Mouse (Mus musculus) hindbrain, embryonic 10.5 days (tissue): ENCODE data around the gene Rnf182. TPM values are rescaled to one million over a fixed set of nuclear protein-coding genes. Genes with fewer than 3 reads are reported as not detected.

Source experiments
- DNase-seq: peaks from one replicate; pipeline ENCODE4 v3.0.0-alpha.2; 2017; ENCODE audit warnings: low spot score
- H3K27ac ChIP-seq: fragments of 300-500 bp; sonication (generic); 2 replicates; pipeline ENCODE4 v1.5.1; 2016; ENCODE audit warnings: mild to moderate bottlenecking, moderate library complexity
- H3K27me3 ChIP-seq: fragments of 300-500 bp; sonication (generic); 2 replicates; pipeline ENCODE4 v1.6.1; 2016; ENCODE audit warnings: mild to moderate bottlenecking; ENCODE audit not compliant: poor library complexity, insufficient read depth, severe bottlenecking
- H3K36me3 ChIP-seq: fragments of 300-500 bp; sonication (generic); 2 replicates; pipeline ENCODE4 v1.6.1; 2016; ENCODE audit warnings: mild to moderate bottlenecking, moderate library complexity
- H3K4me1 ChIP-seq: fragments of 300-500 bp; sonication (generic); replicated peaks from 2 replicates; pipeline ENCODE4 v1.6.1; 2016; ENCODE audit warnings: mild to moderate bottlenecking
- H3K4me3 ChIP-seq: fragments of 300-500 bp; sonication (generic); 2 replicates; pipeline ENCODE4 v1.5.1; 2016; ENCODE audit warnings: mild to moderate bottlenecking, moderate library complexity
- H3K9me3 ChIP-seq: fragments of 300-500 bp; sonication (generic); 2 replicates; pipeline ENCODE4 v1.6.1; 2016; ENCODE audit warnings: mild to moderate bottlenecking, moderate library complexity
- WGBS: fragments of 180-500 bp; shearing (Covaris S2); methylation state at CpG from one replicate; pipeline ENCODE4 v1.1.7; 2016; 5-methylcytosine and 5-hydroxymethylcytosine counted together
- polyA plus RNA-seq: library from polyadenylated mRNA; unstranded; fragments of >200 nt; fragmentation: Nextera tagmentation; extraction: Ambion mirVana; gene quantifications from 2 replicates; pipeline ENCODE4 v1.2.1, GENCODE M21; 2016

The Rnf182 gene
- polyA plus RNA-seq, 1 experiment from 2014 or later, result 6.6 TPM

- WGBS, result 93% methylated on average over 8 of the region's 8 CpGs
- DNase-seq, result no peak
Measured at GRCm38 (mm10) chr13:43677159-43677882, 61.8 kb downstream of the Rnf182 start.

GRCm38 (mm10) chr13:43677883-43678244 lies 62.4 kb downstream of the Rnf182 start:
- Histone ChIP-seq H3K4me3 (no peak overlapping the region), H3K36me3 (no peaks in the 10 kb centered on the region), H3K27ac (no peak overlapping the region), H3K4me1 (0 out of 2 replicates have a peak, but pooled peaks cover 4% of the 10 kb centered on the region), H3K9me3 (no peaks in the 10 kb centered on the region), H3K27me3 (no peaks in the 10 kb centered on the region)
- no peak for DNase-seq
- WGBS, result 87% methylated on average over 5 of the region's 5 CpGs

More at GRCm38 (mm10) chr13:43677159-43677882, 61.8 kb downstream of the Rnf182 start:
- no peaks in the 10 kb centered on the region for H3K27me3 ChIP-seq
- H3K36me3 ChIP-seq, result no peaks in the 10 kb centered on the region
- H3K9me3 ChIP-seq, result no peaks in the 10 kb centered on the region
- no peak overlapping the region for H3K4me3 ChIP-seq
- 0 out of 2 replicates have a peak, but pooled peaks cover 4% of the 10 kb centered on the region for H3K4me1 ChIP-seq
- H3K27ac ChIP-seq, result no peak overlapping the region

GRCm38 (mm10) chr13:43684499-43684994 lies 69.0 kb downstream of the Rnf182 start:
- Histone ChIP-seq H3K36me3 (no peaks in the 10 kb centered on the region), H3K27ac (0 out of 2 replicates have a peak overlapping the region, but pooled peaks have one; percentile 2), H3K9me3 (no peaks in the 10 kb centered on the region), H3K4me3 (no peak overlapping the region), H3K27me3 (no peaks in the 10 kb centered on the region), H3K4me1 (peaks cover 12% of the 10 kb centered on the region; the same call in 1 of the 2 replicates)
- WGBS, result 62% methylated on average over 8 of the region's 8 CpGs
- peak; percentile 10 for DNase-seq

DNA sequence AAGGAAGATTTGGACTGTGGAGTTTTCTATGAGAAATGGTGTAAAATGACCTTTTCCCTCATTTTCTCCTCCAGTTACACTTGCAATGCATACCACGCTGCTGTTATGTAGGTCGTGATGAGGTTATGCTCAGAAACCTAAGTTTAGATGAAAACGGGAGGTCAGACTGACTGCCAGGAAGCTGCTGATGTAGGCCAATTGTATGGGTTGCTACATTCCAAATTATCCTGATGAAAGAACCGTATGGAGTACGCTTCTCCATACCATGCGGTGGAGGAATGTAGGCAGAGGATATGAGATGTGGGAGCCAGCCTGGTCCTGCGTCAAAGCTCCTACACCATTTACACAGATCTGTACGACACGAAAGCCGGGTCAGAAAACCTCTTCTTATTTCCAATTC lies 72.6 kb downstream of the Rnf182 start:
- H3K4me3 ChIP-seq, result no peak overlapping the region
- H3K27ac ChIP-seq, result no peak overlapping the region
- no peaks in the 10 kb centered on the region for H3K9me3 ChIP-seq
- H3K4me1 ChIP-seq, result peaks cover 24% of the 10 kb centered on the region
- 91% methylated on average over 10 of the region's 10 CpGs for WGBS
- no peak for DNase-seq
- H3K27me3 ChIP-seq, result no peaks in the 10 kb centered on the region
- H3K36me3 ChIP-seq, result no peaks in the 10 kb centered on the region

- 66% methylated on average over 3 of the region's 3 CpGs for WGBS
- no peak for DNase-seq
Measured at GRCm38 (mm10) chr13:43691755-43692154, 76.2 kb downstream of the Rnf182 start.

DNA sequence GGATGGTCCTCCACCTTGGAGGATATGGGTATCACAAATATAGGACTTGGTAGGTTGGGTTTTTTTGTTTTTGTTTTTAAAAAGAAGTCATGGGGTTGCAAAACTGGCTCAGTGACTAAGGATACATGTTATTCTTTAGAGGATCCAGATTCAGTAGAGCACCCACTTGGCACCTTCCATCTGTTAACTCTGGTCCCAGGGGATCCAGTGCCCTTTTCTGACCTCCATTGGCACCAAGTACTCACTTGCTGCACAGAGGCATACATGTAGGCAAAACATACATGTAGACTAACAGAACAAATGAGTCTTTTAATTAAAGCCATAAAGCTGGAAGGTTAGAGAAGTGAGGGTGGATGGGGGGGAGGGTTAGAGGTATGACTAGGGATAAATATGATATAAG lies 80.0 kb downstream of the Rnf182 start:
- Histone ChIP-seq H3K36me3 (no peaks in the 10 kb centered on the region), H3K4me1 (peaks cover 10% of the 10 kb centered on the region; the same call in 1 of the 2 replicates), H3K27ac (no peak overlapping the region), H3K27me3 (no peaks in the 10 kb centered on the region), H3K9me3 (no peaks in the 10 kb centered on the region), H3K4me3 (no peak overlapping the region)
- DNase-seq, result no peak

More at GRCm38 (mm10) chr13:43691755-43692154, 76.2 kb downstream of the Rnf182 start:
- no peak overlapping the region for H3K27ac ChIP-seq
- no peaks in the 10 kb centered on the region for H3K27me3 ChIP-seq
- no peak overlapping the region for H3K4me3 ChIP-seq
- H3K4me1 ChIP-seq, result peaks cover 16% of the 10 kb centered on the region; the same call in 1 of the 2 replicates
- H3K9me3 ChIP-seq, result no peaks in the 10 kb centered on the region
- no peaks in the 10 kb centered on the region for H3K36me3 ChIP-seq

- Histone ChIP-seq H3K27ac (no peak overlapping the region), H3K27me3 (no peaks in the 10 kb centered on the region), H3K36me3 (no peaks in the 10 kb centered on the region), H3K4me1 (peaks cover 6% of the 10 kb centered on the region; the same call in 1 of the 2 replicates), H3K4me3 (no peak overlapping the region), H3K9me3 (no peaks in the 10 kb centered on the region)
- no peak for DNase-seq
- WGBS, result 85% methylated on average over 7 of the region's 7 CpGs
Measured at GRCm38 (mm10) chr13:43696011-43696410, 80.5 kb downstream of the Rnf182 start.

- Histone ChIP-seq H3K27ac (no peak overlapping the region), H3K27me3 (no peaks in the 10 kb centered on the region), H3K4me1 (0 out of 2 replicates have a peak, but pooled peaks cover under 1% of the 10 kb centered on the region), H3K4me3 (no peak overlapping the region), H3K9me3 (no peaks in the 10 kb centered on the region), H3K36me3 (no peaks in the 10 kb centered on the region)
- DNase-seq, result no peak
- 80% methylated on average over 7 of the region's 7 CpGs for WGBS
Measured at GRCm38 (mm10) chr13:43698506-43698905, 83.0 kb downstream of the Rnf182 start.

GRCm38 (mm10) chr13:43703471-43703870 lies 88.0 kb downstream of the Rnf182 start:
- 50% methylated on average over 7 of the region's 7 CpGs for WGBS
- DNase-seq, result no peak
- Histone ChIP-seq H3K36me3 (no peaks in the 10 kb centered on the region), H3K27me3 (no peaks in the 10 kb centered on the region), H3K4me1 (0 out of 2 replicates have a peak, but pooled peaks cover 3% of the 10 kb centered on the region), H3K4me3 (no peak overlapping the region), H3K9me3 (no peaks in the 10 kb centered on the region), H3K27ac (no peak overlapping the region)

DNA sequence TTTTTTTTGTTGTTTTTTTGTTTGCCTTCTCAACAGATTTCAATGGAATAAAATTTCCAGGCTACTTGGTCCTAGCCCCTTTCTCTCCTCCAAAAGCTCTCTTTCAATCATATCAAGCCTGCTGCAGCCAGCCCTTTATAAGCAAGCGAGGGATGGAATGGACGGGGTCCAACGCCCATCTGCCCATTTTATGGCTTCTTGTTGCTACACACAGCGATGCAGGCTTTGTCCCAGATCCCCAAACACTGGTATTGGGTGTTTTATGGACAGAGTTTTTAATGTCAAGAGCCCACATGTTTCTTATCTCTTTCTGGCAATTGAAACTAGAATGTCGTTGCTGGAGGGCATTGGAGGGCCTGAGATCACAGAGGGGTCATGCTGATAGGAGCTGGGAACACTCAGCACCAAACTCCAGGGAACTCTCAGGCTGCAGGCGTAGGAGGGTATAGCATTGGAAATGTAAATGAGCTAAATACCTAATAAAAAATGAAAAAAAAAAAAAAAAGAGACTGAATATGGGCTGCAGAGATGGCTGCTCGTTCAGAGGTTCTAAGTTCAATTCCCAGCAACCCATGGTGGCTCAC lies 89.1 kb downstream of the Rnf182 start:
- Histone ChIP-seq H3K27me3 (no peaks in the 10 kb centered on the region), H3K36me3 (no peaks in the 10 kb centered on the region), H3K27ac (no peak overlapping the region), H3K4me3 (no peak overlapping the region), H3K9me3 (no peaks in the 10 kb centered on the region), H3K4me1 (0 out of 2 replicates have a peak, but pooled peaks cover 3% of the 10 kb centered on the region)
- DNase-seq, result no peak
- WGBS, result 75% methylated on average over 7 of the region's 7 CpGs

GRCm38 (mm10) chr13:43706387-43706786 lies 90.9 kb downstream of the Rnf182 start:
- no peak for DNase-seq
- 75% methylated on average over 4 of the region's 4 CpGs for WGBS
- no peaks in the 10 kb centered on the region for H3K9me3 ChIP-seq
- no peaks in the 10 kb centered on the region for H3K36me3 ChIP-seq
- no peak overlapping the region for H3K4me3 ChIP-seq
- 0 out of 2 replicates have a peak, but pooled peaks cover 3% of the 10 kb centered on the region for H3K4me1 ChIP-seq
- no peaks in the 10 kb centered on the region for H3K27me3 ChIP-seq
- no peak overlapping the region for H3K27ac ChIP-seq

DNA sequence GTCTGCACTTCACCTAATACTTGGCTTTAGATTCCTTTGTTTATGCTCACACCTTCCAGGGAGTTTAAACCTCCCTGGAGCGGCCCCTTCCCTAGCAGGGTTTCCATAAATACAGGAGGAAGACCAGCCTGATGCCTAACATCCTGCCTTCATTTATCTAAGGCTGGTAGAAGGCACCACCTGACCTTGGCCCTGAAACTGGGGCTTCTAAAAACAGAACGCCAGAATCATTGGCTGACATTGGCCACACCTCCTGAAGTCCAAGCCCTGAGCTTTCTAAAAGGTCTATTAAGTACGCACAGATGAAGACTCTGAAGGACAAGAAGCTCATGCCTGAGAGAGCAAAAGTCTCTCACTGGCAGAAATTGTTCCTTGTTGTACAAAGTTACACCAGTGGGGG lies 94.0 kb downstream of the Rnf182 start:
- H3K4me1 ChIP-seq, result no peaks in the 10 kb centered on the region
- no peaks in the 10 kb centered on the region for H3K36me3 ChIP-seq
- no peaks in the 10 kb centered on the region for H3K9me3 ChIP-seq
- 78% methylated on average over 3 of the region's 3 CpGs for WGBS
- no peak overlapping the region for H3K27ac ChIP-seq
- no peak overlapping the region for H3K4me3 ChIP-seq
- DNase-seq, result no peak
- 0 out of 2 replicates have a peak, but pooled peaks cover 2% of the 10 kb centered on the region for H3K27me3 ChIP-seq

GRCm38 (mm10) chr13:43711708-43712314 lies 96.3 kb downstream of the Rnf182 start:
- 0 out of 2 replicates have a peak, but pooled peaks cover 6% of the 10 kb centered on the region for H3K27me3 ChIP-seq
- H3K36me3 ChIP-seq, result no peaks in the 10 kb centered on the region
- no peak overlapping the region for H3K4me3 ChIP-seq
- peaks cover 8% of the 10 kb centered on the region for H3K4me1 ChIP-seq
- no peak for DNase-seq
- H3K27ac ChIP-seq, result no peak overlapping the region
- H3K9me3 ChIP-seq, result no peaks in the 10 kb centered on the region
- 86% methylated on average over 7 of the region's 7 CpGs for WGBS
